Mouse (Mus musculus): Measurements from ENCODE around the gene Mgat5. TPM values are rescaled to one million over a fixed set of nuclear protein-coding genes. Genes with fewer than 3 reads are reported as not detected.

The Mgat5 gene
- total RNA-seq, 2 experiments from 2014 or later, result 5.9 to 6.1 TPM

DNA sequence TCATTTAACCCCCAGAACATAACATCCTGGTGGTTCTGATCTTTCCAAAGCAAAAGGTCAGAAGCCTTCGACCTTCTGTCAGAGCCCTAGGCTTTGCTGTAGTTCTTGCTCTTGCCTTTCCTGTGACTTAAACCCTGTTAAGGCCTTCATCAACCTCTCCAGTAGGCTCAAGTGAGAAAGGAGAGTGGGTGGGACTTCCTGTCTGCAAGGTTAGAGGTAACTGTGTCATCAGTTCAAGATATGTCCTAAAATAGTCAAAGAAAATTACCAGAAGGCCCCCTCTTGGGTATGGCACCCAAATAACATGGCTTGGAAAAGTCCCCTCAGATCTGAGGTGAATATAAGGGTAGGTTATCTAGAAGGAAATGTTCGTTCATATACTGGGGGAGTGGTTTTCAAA lies 99.5 kb downstream of the Mgat5 start:
- no peak for DNase-seq (ENCODE audit: low spot score in 2 of 2)

DNA sequence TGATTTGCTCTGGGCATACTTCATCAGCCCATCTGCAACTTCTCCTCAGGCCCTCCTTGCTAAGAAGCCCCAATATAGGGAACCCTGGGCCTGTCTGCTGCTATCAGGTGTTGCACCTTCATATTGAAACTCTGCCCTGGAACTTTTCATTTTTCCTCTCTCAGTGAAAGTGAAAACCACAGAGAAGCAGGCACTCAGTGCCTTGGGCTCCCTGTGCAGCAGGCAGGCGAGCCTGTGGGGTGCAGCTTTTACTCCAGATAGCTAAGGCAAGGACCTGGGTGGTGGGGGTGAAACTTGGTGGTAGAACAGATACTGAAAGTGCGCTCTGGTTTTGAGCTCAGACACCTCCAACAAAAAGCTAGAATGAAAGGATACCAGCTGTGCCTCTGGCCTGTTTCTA lies 100.8 kb downstream of the Mgat5 start:
- no peak for DNase-seq (ENCODE audit: low spot score in 2 of 2)

GRCm38 (mm10) chr1:127306024-127306771 lies 101.4 kb downstream of the Mgat5 start:
- DNase-seq (ENCODE audit: low spot score in 2 of 2), result no peak

GRCm38 (mm10) chr1:127307361-127307760 lies 102.5 kb downstream of the Mgat5 start:
- DNase-seq (ENCODE audit: low spot score in 2 of 2), result no peak

- no peak for DNase-seq (ENCODE audit: low spot score in 2 of 2)
These were observed 103.5 kb downstream of the Mgat5 start for GRCm38 (mm10) chr1:127308207-127308725.

DNA sequence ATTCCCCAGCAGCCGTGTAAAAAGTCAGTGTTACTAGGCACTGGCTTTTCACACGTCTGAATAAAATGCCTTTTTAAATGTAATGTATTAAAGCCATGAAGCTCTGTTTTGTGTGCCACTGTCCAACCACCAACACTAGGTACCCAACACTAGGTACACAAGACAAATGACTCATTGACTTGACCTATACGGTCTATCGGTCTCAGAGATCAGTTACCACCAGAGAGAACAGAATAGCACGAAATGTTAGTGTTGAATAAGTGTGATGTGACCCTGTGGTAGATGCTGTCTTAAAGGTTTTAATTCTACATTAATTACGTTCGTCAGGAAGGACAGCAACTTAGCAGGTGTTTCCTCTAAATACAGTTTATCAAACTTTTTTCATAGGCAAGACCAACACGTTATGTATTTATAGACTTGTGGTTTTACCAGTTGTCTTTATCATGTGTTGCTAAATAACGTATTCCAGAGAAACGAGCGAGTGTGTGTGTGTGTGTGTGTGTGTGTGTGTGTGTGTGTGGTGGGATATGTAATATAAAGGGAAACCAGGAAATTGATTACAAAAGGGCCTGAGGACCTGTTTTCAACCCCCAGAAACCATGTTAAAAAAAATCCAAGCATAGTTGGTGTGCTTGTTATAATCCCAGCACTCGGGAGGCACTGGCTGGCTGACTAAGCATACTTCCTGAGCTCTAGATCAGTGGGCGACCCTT lies 104.3 kb downstream of the Mgat5 start:
- DNase-seq (ENCODE audit: low spot score in 2 of 2), result no peak

GRCm38 (mm10) chr1:127310011-127310410 lies 105.2 kb downstream of the Mgat5 start:
- no peak for DNase-seq (ENCODE audit: low spot score in 2 of 2)

DNA sequence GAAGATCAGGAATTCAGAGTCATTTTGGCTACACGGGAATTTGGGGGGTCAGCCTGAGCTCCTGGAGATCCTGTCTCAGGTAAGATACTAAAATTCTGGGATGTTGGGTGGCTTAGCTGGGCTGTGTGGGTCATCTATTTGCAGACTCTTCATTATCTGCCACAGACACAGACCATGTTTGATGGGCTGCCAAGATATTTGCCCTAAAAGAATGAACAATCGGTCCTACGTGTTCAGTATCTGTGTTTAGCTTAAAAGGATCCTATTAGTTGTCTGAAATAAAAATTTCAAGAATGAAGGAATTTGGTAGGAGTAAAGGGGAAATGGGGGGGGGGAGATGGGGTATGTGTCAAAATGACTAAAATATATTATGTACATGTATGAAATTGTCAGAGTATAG lies 105.9 kb downstream of the Mgat5 start:
- no peak for DNase-seq (ENCODE audit: low spot score in 2 of 2)

- no peak for DNase-seq (ENCODE audit: low spot score in 2 of 2)
These were observed 109.0 kb downstream of the Mgat5 start for GRCm38 (mm10) chr1:127313652-127314350.

GRCm38 (mm10) chr1:127315763-127316627 lies 111.2 kb downstream of the Mgat5 start:
- DNase-seq (ENCODE audit: low spot score in 2 of 2), result no peak

DNA sequence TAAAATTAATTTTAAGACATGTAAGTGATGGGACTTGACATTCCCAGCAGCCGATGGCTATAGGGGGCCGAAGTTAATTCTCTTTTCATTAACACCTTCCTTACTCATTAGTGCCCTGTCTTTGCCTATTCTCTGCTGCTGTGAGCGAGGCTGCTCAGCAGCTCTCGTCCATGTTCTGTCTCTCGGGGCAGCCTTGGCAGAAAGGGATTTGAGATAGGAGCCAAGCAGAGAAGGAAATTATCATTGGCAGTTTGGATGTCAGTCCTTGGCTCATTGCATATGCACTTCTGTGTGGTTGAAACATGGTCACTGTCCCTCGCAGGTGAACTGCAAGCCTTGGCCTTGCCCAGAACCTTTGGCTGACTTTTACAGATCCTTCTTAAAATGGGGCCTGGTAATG lies 111.8 kb downstream of the Mgat5 start:
- no peak for DNase-seq (ENCODE audit: low spot score in 2 of 2)

- DNase-seq (ENCODE audit: low spot score in 2 of 2), result no peak
These were observed 112.7 kb downstream of the Mgat5 start for GRCm38 (mm10) chr1:127317541-127317940.

- DNase-seq (ENCODE audit: low spot score in 2 of 2), result no peak
These were observed 113.7 kb downstream of the Mgat5 start for GRCm38 (mm10) chr1:127318486-127318885.

- DNase-seq (ENCODE audit: low spot score in 2 of 2), result no peak
These were observed 115.0 kb downstream of the Mgat5 start for GRCm38 (mm10) chr1:127319768-127320167.

- no peak for DNase-seq (ENCODE audit: low spot score in 2 of 2)
These were observed 116.1 kb downstream of the Mgat5 start for GRCm38 (mm10) chr1:127320956-127321355.

DNA sequence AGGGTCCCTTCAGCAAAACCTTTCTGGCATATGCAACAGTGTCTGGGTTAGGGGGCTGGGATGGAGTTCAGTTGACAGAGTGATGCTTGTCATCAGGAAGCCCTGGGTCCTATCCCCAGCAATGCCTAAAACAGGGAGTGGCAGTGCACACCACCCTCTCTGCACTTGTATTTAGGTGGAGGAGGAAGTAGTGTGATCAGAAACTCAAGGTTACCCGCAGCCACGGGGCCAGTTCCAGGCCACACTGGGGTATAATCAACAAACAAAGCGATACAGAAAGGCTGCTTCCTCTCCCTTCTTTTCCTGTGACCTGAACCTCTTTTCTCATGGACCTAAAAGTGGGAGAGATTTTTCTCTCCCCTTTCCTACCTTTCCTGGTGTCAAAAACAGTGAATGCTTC lies 116.8 kb downstream of the Mgat5 start:
- DNase-seq (ENCODE audit: low spot score in 2 of 2), result no peak

- DNase-seq (ENCODE audit: low spot score in 2 of 2), result no peak
These were observed 117.5 kb downstream of the Mgat5 start for GRCm38 (mm10) chr1:127322169-127322805.

GRCm38 (mm10) chr1:127325601-127326198 lies 120.9 kb downstream of the Mgat5 start:
- DNase-seq (ENCODE audit: low spot score in 2 of 2), result no peak

DNA sequence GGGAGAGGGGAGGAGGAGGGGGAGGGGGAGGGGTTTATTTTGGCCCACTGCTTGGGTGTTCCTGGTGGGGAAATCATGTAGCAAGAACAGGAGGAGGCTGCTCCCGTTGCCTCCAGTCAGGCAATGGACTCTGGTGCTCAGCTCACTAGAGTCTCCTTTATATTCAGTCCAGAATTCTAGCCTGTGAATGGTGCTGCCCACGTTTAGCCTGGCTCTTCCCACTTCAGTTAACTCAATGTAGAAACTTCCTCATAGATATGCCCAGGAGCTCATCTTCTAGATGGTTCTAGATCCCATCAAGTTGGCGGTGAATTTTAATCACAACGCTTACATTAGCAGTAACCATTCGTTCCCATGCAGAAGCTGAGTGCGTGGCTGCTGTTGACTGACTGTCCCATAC lies 123.0 kb downstream of the Mgat5 start:
- DNase-seq (ENCODE audit: low spot score in 2 of 2), result no peak

DNA sequence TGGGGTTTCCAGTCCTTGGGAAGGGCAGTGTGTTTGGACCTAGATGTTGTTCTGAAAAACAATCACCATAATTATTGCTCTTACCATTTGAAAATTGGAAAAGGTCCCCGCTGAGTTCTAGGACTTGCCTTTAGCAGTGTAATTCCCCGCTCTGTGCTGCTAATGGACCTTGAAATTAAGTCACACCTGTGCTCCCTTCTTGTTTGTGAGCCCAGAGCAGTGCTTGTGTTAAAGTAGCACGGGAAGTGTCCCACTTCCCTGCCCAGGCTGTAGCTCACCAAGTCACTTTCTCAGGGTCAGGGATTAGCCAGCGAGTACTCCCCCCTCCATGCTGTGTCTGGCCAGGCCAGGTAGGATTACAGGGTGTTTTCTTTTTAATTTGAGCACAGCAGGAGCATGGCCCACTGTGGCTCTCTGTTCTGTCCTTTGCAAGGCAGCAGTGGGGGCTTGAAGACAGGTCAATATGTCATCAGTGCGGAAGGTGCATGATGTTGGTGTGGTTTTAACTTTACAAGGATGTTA lies 123.6 kb downstream of the Mgat5 start:
- no peak for DNase-seq (ENCODE audit: low spot score in 2 of 2)

All from gastrocnemius, postnatal 4 days (tissue).